Mouse (Mus musculus): Measurements from ENCODE around the gene H2-Q10.
"Not testable (repeated sequence)": the region's sequence is repeated elsewhere in the genome, so short reads cannot be mapped to it uniquely, and the experiment has no call there.

The H2-Q10 gene
- long read RNA-seq, experiment 1 = 0 reads
- long read RNA-seq, experiment 2 = 0 reads

DNA sequence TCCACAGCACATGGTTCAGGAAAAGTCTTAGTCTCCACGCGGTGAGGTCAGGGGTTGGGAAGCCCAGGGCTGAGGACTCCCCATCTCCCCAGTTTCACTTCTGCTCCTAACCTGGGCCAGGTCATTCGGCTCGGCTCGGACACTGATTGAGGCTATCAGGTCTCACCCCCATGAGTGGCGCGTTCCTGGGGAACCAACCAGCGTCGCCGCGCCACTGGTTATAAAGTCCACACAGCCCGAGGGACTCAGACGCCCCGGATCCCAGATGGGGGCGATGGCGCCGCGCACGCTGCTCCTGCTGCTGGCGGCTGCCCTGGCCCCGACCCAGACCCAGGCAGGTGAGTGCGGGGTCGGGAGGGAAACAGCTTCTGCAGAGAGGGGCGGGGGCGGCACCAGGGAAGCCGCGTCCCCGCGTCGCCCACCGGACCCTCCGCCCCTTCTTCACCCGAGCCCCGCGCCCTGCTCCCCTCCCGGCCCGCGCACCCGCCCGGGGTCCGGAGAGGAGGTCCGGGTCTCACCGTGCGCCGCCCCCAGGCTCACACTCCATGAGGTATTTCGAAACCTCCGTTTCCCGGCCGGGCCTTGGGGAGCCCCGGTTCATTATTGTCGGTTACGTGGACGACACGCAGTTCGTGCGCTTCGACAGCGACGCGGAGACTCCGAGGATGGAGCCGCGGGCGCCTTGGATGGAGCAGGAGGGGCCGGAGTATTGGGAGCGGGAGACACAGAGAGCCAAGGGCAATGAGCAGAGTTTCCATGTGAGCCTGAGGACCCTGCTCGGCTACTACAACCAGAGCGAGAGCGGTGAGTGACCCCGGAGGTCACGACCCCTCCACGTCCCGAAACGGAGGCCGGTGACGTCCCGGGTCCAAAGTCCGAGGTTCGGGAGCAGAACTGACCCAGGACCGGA is at the start of gene H2-Q10:
TSS of gene H2-Q10 (plus strand) at position 248 of the 910 bp plus-strand sequence.
- intact Hi-C loops (cut with DNase I) = no loop called here

DNA sequence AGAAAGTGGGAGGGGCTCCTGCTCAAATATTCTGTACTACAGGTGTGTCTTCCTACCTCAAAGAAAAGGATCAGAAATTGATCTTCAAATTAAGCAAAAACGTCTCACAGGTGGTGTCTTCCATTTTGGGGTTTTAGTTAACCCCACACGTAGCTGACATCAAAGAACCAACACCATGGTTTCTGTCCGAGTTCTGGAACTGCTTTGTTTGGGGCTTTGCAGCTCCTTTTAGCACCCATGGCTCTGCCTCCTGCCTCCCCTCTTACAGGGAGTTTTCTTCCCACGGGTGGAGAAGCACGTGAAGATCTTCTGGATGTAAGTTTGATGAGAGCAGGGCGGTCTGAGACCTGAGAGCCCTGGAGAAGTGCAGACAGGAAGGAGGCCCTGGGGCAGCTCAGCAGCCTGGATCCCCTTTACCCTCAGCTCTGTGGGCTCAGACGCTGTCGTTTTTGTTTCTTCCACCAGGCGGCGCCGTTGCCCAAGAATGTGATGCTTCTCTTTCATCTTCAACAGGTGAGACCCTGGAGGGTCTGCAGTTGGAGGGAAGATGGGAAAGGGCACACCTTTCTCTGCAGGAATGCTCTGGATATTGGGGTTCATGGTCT is 49.6 kb upstream of the H2-Q10 start:
- intact Hi-C loops (cut with DNase I) = not testable (repeated sequence)

DNA sequence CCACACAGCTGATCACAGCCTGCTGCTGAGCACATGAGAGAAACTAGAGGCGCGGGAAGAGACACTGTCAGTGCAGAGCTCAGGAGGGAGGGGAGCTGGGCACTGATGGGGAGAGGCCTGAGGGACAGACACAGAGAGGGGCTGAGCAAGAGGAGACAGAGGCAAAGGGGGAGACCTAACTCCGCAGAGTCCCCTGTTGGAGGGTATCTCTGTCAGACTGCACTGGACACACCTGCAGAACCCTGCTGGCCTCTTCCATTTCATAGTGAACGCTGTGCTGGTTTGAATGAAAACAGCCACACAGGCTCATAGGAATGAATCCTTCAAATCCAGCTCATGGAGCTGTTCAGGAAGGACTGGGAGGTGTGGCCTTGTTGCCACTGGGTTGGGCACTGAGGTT is 48.6 kb upstream of the H2-Q10 start:
- intact Hi-C loops (cut with DNase I) = not testable (repeated sequence)

DNA sequence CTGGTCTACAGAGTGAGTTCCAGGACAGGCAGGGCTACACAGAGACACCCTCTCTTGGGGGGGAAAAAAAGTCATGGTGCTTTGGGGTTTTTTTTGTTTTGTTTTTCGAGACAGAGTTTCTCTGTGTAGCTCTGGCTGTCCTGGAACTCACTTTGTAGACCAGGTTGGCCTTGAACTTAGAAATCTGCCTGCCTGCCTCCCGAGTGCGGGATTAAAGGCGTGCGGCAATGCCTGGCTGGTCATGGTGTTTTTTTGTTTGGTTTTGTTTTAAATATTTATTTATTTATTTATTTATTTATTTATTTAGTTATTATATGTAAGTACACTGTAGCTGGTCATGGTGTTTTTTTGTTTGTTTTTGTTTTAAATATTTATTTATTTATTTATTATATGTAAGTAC is 47.5 kb upstream of the H2-Q10 start:
- intact Hi-C loops (cut with DNase I) = not testable (repeated sequence)

DNA sequence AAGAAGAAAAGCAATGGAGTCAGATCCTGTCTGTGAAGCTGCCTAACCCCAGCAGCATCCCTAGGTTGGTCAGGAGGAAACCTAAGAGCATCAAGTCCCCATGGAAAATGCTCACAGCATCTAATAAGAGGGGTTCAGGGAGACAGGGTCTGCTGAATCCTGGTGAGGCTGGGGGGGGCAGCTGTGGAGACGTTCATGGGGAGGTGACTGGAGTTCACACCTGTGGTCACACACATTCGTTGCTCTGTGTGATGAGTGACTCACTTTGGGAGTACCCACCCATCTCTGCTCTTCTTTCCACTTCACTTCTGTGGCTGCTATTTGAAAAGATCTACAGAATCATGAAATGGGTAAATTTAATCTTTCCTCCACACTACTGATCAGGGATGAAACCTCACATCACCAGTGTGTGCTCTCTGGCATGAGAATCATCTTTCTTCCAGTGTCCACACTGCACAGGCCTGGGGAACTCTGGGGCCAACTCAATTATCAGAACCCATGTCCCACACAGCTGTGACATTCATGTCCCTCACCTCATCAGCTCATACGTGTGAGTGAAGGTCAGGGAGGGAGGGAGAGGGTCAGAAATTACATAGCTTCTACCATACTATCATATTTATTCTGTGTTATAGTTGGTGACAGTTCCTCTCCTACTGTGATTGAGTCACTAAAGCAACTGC is 46.6 kb upstream of the H2-Q10 start:
- intact Hi-C loops (cut with DNase I) = not testable (repeated sequence)

DNA sequence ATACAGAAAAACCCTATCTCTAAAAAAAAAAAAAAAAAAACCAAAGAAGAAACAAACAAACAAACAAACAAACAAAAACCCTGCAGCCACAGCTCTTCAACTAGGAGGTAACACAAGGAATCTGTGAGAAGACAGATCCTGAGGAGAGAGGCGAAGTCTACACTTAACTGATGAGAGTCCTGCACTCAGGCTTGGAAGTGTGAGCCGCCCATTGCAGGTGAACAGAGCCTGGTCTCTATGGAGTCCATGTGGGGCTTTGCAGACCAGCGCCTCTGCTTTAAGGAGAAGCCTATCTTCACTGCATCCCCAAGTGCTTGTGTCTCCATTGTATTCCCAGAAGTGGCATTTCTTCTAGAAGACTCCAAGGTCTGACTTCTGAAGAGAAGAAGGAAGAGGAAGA is 45.8 kb upstream of the H2-Q10 start:
- intact Hi-C loops (cut with DNase I) = not testable (repeated sequence)

DNA sequence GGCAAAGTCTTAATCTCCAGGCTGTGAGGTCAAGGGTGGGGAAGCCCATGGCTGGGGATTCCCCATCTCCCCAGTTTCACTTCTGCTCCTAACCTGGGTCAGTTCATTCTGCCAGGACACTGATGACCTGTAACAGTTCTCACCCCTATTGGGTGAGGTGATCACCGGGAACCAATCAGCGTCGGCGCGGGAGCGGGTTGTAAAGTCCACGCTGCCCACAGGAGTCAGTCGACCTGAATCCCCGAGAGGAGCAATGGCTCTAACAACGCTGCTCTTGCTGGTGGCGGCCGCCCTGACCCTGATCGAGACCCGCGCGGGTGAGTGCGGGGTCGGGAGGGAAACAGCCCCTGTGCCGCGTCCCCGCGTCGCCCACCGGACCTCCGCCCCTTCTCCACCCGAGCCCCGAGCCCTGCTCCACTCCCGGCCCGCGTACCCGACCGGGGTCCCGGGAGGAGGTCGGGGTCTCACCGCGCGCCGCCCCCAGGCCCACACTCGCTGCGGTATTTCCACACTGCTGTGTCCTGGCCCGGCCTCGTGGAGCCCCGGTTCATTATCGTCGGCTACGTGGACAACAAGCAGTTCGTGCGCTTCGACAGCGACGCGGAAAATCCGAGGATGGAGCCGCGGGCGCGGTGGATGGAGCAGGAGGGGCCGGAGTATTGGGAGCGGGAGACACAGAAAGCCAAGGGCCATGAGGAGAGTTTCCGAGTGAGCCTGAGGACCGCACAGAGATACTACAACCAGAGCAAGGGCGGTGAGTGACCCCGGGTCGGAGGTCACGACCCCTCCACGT is 45.1 kb upstream of the H2-Q10 start, which contains the start of gene H2-Q6:
TSS of gene H2-Q6 (plus strand) at position 227 of the 793 bp plus-strand sequence.
- intact Hi-C loops (cut with DNase I) = not testable (repeated sequence)

DNA sequence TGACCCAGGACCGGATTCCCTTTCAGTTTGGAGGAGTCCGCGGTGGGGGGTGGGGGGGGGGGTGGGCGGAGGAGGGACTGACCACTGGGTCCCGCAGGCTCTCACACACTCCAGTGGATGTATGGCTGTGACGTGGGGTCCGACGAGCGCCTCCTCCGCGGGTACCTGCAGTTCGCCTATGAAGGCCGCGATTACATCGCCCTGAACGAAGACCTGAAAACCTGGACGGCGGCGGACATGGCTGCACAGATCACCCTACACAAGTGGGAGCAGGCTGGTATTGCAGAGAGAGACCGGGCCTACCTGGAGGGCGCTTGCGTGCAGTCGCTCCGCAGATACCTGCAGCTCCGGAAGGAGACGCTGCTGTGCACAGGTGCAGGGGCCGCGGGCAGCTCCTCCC is 44.4 kb upstream of the H2-Q10 start:
- intact Hi-C loops (cut with DNase I) = not testable (repeated sequence)

DNA sequence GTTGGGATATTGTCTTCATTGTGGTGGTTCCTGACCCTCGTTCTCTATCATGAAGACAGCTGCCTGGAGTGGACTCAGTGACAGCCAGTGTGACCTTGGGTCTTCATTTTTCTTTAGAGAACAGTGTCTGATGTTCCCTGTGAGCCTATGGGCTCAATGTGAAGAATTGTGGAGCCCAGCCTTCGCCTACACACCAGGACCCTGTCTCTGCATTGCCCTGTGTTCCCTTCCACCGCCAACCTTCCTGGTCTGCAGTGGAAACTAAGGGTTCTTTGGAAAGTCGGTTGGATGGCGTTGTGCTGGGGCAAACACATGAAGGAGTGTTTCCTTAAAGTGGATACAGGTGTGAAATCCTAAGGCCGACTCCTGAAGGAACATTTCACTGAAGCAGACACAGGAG is 41.0 kb upstream of the H2-Q10 start:
- intact Hi-C loops (cut with DNase I) = not testable (repeated sequence)

DNA sequence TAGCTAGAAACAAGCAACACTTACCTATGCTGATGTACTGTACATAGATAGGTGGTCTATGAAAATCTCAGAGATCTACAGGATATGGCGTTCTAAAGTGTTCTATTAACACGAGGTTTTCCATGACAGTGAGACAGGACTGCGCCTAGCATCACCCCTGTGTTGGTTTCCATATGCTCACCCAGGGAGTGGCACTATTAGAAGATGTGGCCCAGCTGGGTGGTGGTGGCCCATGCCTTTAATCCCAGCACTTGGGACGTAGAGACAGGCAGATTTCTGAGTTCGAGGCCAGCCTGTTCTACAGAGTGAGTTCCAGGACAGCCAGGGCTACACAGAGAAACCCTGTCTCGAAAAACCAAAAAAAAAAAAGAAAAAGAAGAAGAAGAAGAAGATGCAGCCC is 39.2 kb upstream of the H2-Q10 start:
- intact Hi-C loops (cut with DNase I) = not testable (repeated sequence)

DNA sequence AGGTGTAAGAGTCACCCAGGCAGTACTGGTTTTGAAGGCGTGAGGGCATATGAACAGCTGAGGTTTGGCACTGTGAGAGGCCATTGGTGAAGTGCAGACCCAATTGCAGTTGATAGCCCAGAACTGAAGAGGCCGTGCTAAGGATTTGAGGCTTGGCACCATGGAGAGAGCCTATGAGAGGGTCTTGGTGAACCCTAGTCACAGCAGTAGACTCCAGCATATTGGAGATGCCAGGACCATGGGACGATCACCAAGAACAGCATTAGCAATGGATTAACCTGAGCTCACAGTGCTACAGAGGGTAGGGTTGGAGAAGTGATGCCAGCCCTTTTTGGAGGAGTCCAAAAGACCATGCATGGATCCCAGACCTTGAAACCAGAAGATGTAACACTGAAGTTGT is 37.7 kb upstream of the H2-Q10 start:
- intact Hi-C loops (cut with DNase I) = not testable (repeated sequence)

DNA sequence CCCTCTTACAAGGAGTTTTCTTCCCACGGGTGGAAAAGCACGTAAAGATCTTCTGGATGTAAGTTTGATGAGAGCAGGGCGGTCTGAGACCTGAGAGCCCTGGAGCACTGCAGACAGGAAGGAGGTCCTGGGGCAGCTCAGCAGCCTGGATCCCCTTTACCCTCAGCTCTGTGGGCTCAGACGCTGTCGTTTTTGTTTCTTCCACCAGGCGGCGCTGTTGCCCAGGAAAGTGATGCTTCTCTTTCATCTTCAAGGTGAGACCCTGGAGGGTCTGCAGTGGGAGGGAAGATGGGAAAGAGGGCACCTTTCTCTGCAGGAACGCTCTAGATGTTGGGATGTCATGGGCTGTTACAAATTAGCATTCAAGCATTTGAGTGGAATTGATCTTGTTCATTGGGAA is 35.1 kb upstream of the H2-Q10 start:
- intact Hi-C loops (cut with DNase I) = not testable (repeated sequence)

DNA sequence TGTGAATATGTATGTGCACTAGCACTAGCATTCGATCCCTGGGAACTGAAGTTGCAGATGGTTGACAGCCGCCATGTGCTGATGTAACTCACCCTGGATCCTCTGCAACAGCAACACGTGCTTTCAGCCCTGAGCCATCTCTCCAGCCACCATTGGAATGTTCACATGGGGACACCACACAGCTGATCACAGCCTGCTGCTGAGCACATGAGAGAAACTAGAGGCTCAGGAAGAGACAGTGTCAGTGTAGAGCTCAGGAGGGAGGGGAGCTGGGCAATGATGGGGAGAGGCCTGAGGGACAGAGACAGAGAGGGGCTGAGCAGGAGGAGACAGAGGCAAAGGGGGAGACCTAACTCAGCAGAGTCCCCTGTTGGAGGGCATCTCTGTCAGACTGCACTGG is 34.3 kb upstream of the H2-Q10 start:
- intact Hi-C loops (cut with DNase I) = not testable (repeated sequence)

DNA sequence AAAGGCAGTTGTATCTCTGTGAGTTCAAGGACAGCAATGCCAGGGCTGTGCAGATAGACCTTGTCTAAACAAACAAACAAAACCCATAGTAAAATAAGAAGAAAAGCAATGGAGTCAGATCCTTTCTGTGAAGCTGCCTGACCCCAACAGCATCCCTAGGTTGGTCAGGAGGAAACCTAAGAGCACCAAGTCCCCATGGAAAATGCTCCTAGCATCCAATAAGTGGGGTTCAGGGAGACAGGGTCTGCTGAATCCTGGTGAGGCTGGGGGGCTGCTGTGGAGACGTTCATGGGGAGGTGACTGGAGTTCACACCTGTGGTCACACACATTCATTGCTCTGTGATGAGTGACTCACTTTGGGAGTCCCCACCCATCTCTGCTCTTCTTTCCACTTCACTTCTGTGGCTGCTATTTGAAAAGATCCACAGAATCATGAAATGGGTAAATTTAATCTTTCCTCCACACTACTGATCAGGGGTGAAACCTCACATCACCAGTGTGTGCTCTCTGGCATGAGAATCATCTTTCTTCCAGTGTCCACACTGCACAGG is 32.4 kb upstream of the H2-Q10 start:
- intact Hi-C loops (cut with DNase I) = not testable (repeated sequence)

DNA sequence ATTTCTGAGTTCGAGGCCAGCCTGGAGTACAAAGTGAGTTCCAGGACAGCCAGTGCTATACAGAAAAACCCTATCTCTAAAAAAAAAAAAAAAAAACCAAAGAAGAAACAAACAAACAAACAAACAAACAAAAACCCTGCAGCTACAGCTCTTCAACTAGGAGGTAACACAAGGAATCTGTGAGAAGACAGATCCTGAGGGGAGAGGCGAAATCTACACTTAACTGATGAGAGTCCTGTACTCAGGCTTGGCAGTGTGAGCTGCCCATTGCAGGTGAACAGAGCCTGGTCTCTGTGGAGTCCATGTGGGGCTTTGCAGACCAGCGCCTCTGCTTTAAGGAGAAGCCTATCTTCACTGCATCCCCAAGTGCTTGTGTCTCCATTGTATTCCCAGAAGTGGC is 31.5 kb upstream of the H2-Q10 start:
- intact Hi-C loops (cut with DNase I) = not testable (repeated sequence)

DNA sequence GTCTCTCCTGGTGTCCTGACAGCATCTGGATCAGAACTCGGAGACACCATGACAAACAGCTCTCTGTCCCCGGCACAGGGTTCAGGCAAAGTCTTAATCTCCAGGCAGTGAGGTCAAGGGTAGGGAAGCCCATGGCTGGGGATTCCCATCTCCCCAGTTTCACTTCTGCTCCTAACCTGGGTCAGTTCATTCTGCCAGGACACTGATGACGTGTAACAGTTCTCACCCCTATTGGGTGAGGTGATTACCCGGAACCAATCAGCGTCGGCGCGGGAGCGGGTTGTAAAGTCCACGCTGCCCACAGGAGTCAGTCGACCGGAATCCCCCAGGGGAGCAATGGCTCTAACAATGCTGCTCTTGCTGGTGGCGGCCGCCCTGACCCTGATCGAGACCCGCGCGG is 31.0 kb upstream of the H2-Q10 start, which contains the start of gene H2-Q7:
TSS of gene H2-Q7 (plus strand) at position 271 of the 400 bp plus-strand sequence.
- intact Hi-C loops (cut with DNase I) = not testable (repeated sequence)

DNA sequence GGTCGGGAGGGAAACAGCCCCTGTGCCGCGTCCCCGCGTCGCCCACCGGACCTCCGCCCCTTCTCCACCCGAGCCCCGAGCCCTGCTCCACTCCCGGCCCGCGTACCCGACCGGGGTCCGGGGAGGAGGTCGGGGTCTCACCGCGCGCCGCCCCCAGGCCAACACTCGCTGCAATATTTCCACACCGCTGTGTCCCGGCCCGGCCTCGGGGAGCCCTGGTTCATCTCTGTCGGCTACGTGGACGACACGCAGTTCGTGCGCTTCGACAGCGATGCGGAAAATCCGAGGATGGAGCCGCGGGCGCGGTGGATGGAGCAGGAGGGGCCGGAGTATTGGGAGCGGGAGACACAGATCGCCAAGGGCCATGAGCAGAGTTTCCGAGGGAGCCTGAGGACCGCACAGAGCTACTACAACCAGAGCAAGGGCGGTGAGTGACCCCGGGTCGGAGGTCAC is 30.6 kb upstream of the H2-Q10 start:
- intact Hi-C loops (cut with DNase I) = not testable (repeated sequence)

DNA sequence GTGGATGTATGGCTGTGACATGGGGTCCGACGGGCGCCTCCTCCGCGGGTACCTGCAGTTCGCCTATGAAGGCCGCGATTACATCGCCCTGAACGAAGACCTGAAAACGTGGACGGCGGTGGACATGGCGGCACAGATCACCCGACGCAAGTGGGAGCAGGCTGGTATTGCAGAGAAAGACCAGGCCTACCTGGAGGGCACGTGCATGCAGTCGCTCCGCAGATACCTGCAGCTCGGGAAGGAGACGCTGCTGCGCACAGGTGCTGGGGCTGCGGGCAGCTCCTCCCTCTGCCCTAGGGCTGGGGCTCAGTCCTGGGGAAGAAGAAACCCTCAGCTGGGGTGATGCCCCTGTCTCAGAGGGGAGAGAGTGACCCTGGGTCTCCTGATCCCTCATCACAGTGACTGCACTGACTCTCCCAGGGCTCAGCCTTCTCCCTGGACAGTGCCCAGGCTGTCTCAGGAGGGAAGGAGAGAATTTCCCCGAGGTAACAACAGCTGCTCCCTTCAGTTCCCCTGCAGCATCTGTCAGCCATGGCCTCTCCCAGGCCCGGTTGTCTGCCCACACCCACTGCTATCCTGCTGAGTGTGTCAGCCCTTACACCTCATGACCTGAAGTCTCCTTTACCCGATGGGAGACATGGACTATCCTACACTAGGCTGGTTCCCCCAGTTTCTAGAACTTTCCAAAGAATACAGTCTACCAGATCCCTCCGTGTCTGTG is 29.8 kb upstream of the H2-Q10 start:
- intact Hi-C loops (cut with DNase I) = not testable (repeated sequence)

DNA sequence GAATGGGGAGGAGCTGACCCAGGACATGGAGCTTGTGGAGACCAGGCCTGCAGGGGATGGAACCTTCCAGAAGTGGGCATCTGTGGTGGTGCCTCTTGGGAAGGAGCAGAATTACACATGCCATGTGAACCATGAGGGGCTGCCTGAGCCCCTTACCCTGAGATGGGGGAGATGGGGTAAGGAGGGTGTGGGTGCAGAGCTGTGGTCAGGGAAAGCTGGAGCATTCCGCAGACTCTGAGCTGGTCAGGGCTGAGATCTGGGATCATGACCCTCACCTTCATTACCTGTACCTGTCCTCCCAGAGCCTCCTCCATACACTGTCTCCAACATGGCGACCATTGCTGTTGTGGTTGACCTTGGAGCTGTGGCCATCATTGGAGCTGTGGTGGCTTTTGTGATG is 27.5 kb upstream of the H2-Q10 start:
- intact Hi-C loops (cut with DNase I) = not testable (repeated sequence)

DNA sequence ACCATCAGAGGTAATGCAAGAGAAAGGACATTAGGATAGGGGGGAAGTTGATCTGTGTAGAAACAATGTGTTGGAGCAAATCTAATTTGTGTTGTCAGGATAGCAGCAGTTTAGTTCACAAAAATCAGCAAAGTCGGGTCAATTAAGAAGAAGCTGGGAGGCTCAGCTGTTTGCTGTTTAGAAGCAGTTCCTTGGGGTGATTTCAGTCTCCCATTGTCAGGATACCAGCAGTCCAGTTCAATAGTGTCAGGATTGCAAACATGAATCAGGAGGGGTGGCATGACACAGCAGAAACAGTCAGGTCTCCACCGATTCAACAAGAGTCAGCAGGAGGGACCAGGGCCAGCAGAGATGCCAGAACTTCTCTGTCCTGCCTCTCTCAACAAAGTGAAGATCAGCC is 25.4 kb upstream of the H2-Q10 start:
- intact Hi-C loops (cut with DNase I) = not testable (repeated sequence)

All from adrenal gland (tissue).